Mouse (Mus musculus) mature B cell (primary cell): Measurements from ENCODE around the gene Slc4a1ap.
"Not testable (repeated sequence)": the region's sequence is repeated elsewhere in the genome, so short reads cannot be mapped to it uniquely, and the experiment has no call there.

Experiments used
- in situ Hi-C: fragments of 300-500 bp; cut with MboI; formaldehyde crosslinking; loops from 2 replicates; pipeline ENCODE4 v1.14.3; 2019

Slc4a1ap gene

GRCm38 (mm10) chr5:31526354-31527116 lies at the start of gene Slc4a1ap:
Gene Slc4a1ap, plus strand, starts transcription at chr5:31526995.
- in situ Hi-C loops = no loop called here

GRCm38 (mm10) chr5:31480536-31480935 lies 46.3 kb upstream of the Slc4a1ap start:
- in situ Hi-C loops = no loop called here

- in situ Hi-C loops = no loop called here
Measured at GRCm38 (mm10) chr5:31485440-31485839, 41.4 kb upstream of the Slc4a1ap start, which contains the start of gene 4930548H24Rik. Gene 4930548H24Rik, plus strand, starts transcription at chr5:31485740.

- in situ Hi-C loops = no loop called here
Measured at GRCm38 (mm10) chr5:31487889-31488288, 38.9 kb upstream of the Slc4a1ap start.

GRCm38 (mm10) chr5:31489116-31489769 lies 37.6 kb upstream of the Slc4a1ap start:
- in situ Hi-C loops = no loop called here

GRCm38 (mm10) chr5:31492031-31492430 lies 34.8 kb upstream of the Slc4a1ap start:
- in situ Hi-C loops = no loop called here

- in situ Hi-C loops = no loop called here
Measured at GRCm38 (mm10) chr5:31494513-31495297, 32.1 kb upstream of the Slc4a1ap start, which contains the start of gene Gpn1. Gene Gpn1, plus strand, starts transcription at chr5:31494741.

- in situ Hi-C loops = no loop called here
Measured at GRCm38 (mm10) chr5:31504843-31505242, 22.0 kb upstream of the Slc4a1ap start.

GRCm38 (mm10) chr5:31512481-31512880 lies 14.3 kb upstream of the Slc4a1ap start:
- in situ Hi-C loops = no loop called here

GRCm38 (mm10) chr5:31520556-31520955 lies 6.2 kb upstream of the Slc4a1ap start:
- in situ Hi-C loops = no loop called here

- in situ Hi-C loops = no loop called here
Measured at GRCm38 (mm10) chr5:31527117-31527680, 404 bp downstream of the Slc4a1ap start.

GRCm38 (mm10) chr5:31527707-31528106 lies 912 bp downstream of the Slc4a1ap start, which contains the start of gene Supt7l:
Gene Supt7l, minus strand, starts transcription at chr5:31527807.
- in situ Hi-C loops = not testable (repeated sequence)

GRCm38 (mm10) chr5:31528560-31528959 lies 1.8 kb downstream of the Slc4a1ap start:
- in situ Hi-C loops = no loop called here

- in situ Hi-C loops = no loop called here
Measured at GRCm38 (mm10) chr5:31535228-31535627, 8.4 kb downstream of the Slc4a1ap start.

GRCm38 (mm10) chr5:31559401-31559800 lies 32.6 kb downstream of the Slc4a1ap start:
- in situ Hi-C loops = no loop called here

GRCm38 (mm10) chr5:31560352-31560751 lies 33.6 kb downstream of the Slc4a1ap start:
- in situ Hi-C loops = no loop called here

GRCm38 (mm10) chr5:31562036-31562666 lies 35.4 kb downstream of the Slc4a1ap start:
- in situ Hi-C loops = no loop called here

- in situ Hi-C loops = no loop called here
Measured at GRCm38 (mm10) chr5:31563496-31563895, 36.7 kb downstream of the Slc4a1ap start.

GRCm38 (mm10) chr5:31563905-31564304 lies 37.1 kb downstream of the Slc4a1ap start:
- in situ Hi-C loops = no loop called here

GRCm38 (mm10) chr5:31564976-31565375 lies 38.2 kb downstream of the Slc4a1ap start:
- in situ Hi-C loops = no loop called here

- in situ Hi-C loops = no loop called here
Measured at GRCm38 (mm10) chr5:31566026-31566425, 39.2 kb downstream of the Slc4a1ap start.
